Mouse (Mus musculus): ENCODE results near the gene Ky.

Ky gene

GRCm38 (mm10) chr9:102505700-102506585, at the start of gene Ky:
TSS of gene Ky (plus strand) at chr9:102505750.
- no peak for DNase-seq (ENCODE audit: low read depth, low spot score)
- H3K36me3 ChIP-seq (ENCODE audit: control insufficient read depth, insufficient read depth, low read length, poor library complexity, severe bottlenecking), result no peaks in the 10 kb centered on the region
- H3K27me3 ChIP-seq (ENCODE audit: control insufficient read depth, insufficient read depth, low read length, poor library complexity, severe bottlenecking), result no peaks in the 10 kb centered on the region

DNA sequence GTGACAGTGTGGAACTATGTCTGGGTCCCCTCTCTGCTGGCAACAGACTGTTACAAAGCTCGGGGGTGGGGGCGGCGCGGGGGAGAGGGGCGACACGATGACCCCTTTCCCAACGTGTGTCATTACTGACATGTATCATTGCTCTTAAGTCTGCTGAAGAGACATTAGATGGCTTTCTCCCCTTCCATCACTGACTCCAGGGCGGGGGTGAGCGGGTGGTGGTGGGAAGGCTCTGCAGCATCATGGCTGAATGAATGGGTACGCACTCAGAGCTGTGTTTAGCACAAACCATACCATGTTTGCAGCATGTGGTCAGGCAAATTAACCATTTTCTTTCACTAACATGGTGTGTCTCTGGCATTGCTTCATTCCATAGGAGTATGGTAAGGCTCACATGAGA, 43.3 kb upstream of the Ky start:
- Histone ChIP-seq H3K36me3 (ENCODE audit: control insufficient read depth, insufficient read depth, low read length, poor library complexity, severe bottlenecking) (no peaks in the 10 kb centered on the region), H3K27me3 (ENCODE audit: control insufficient read depth, insufficient read depth, low read length, poor library complexity, severe bottlenecking) (no peaks in the 10 kb centered on the region)
- no peak for DNase-seq (ENCODE audit: low read depth, low spot score)

- Histone ChIP-seq H3K27me3 (ENCODE audit: control insufficient read depth, insufficient read depth, low read length, poor library complexity, severe bottlenecking) (no peaks in the 10 kb centered on the region), H3K36me3 (ENCODE audit: control insufficient read depth, insufficient read depth, low read length, poor library complexity, severe bottlenecking) (no peaks in the 10 kb centered on the region)
- no peak for DNase-seq (ENCODE audit: low read depth, low spot score)
Measured at GRCm38 (mm10) chr9:102465044-102465443, 40.5 kb upstream of the Ky start.

DNA sequence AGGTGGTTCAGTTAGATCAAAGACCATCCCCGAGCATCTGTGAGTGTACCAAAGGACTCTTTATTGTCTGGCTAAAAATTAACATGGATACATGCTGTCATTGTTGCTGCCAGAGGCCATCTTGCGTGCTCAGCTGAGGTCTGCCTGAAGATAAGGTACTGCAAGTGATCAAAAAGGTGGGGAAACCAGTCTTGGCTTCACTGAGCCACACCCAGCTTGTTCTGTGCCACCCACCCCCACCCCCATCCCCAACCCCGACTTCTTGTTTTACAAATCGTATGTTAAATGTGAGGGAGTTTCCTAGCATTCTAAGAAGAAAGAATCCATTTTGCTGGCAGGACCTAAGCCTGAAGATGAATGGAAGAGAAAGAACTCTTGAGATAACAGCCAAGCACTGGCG, 39.8 kb upstream of the Ky start:
- DNase-seq (ENCODE audit: low read depth, low spot score), result no peak
- Histone ChIP-seq H3K36me3 (ENCODE audit: control insufficient read depth, insufficient read depth, low read length, poor library complexity, severe bottlenecking) (no peaks in the 10 kb centered on the region), H3K27me3 (ENCODE audit: control insufficient read depth, insufficient read depth, low read length, poor library complexity, severe bottlenecking) (no peaks in the 10 kb centered on the region)

GRCm38 (mm10) chr9:102470076-102470819, 35.3 kb upstream of the Ky start:
- no peaks in the 10 kb centered on the region for H3K27me3 ChIP-seq (ENCODE audit: control insufficient read depth, insufficient read depth, low read length, poor library complexity, severe bottlenecking)
- no peak for DNase-seq (ENCODE audit: low read depth, low spot score)
- no peaks in the 10 kb centered on the region for H3K36me3 ChIP-seq (ENCODE audit: control insufficient read depth, insufficient read depth, low read length, poor library complexity, severe bottlenecking)

- no peak for DNase-seq (ENCODE audit: low read depth, low spot score)
- Histone ChIP-seq H3K36me3 (ENCODE audit: control insufficient read depth, insufficient read depth, low read length, poor library complexity, severe bottlenecking) (no peaks in the 10 kb centered on the region), H3K27me3 (ENCODE audit: control insufficient read depth, insufficient read depth, low read length, poor library complexity, severe bottlenecking) (no peaks in the 10 kb centered on the region)
Measured at GRCm38 (mm10) chr9:102477767-102478450, 27.6 kb upstream of the Ky start.

DNA sequence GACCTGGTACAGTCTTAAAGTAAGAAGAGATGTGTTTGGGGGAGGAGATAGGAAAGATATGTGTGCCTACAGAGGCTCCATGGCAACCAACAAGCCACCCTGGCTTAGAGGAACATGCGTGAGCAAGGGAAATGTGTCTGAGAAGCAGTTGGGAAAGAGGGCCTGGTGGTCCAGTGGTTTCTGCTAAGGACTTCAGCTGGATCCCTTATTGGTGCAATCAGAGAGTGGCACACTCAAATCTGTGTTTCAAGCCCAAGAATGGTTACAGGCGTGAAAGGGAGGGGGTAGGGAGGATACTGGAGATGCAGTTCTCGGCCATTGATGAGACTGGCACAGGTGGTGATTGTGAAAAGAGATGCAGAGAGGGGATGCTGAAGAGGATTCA, 27.1 kb upstream of the Ky start:
- no peaks in the 10 kb centered on the region for H3K36me3 ChIP-seq (ENCODE audit: control insufficient read depth, insufficient read depth, low read length, poor library complexity, severe bottlenecking)
- no peak for DNase-seq (ENCODE audit: low read depth, low spot score)
- no peaks in the 10 kb centered on the region for H3K27me3 ChIP-seq (ENCODE audit: control insufficient read depth, insufficient read depth, low read length, poor library complexity, severe bottlenecking)

GRCm38 (mm10) chr9:102479022-102479421, 26.5 kb upstream of the Ky start:
- Histone ChIP-seq H3K27me3 (ENCODE audit: control insufficient read depth, insufficient read depth, low read length, poor library complexity, severe bottlenecking) (no peaks in the 10 kb centered on the region), H3K36me3 (ENCODE audit: control insufficient read depth, insufficient read depth, low read length, poor library complexity, severe bottlenecking) (no peaks in the 10 kb centered on the region)
- DNase-seq (ENCODE audit: low read depth, low spot score), result peak; percentile 55

- Histone ChIP-seq H3K36me3 (ENCODE audit: control insufficient read depth, insufficient read depth, low read length, poor library complexity, severe bottlenecking) (no peaks in the 10 kb centered on the region), H3K27me3 (ENCODE audit: control insufficient read depth, insufficient read depth, low read length, poor library complexity, severe bottlenecking) (no peaks in the 10 kb centered on the region)
- peak; percentile 19 for DNase-seq (ENCODE audit: low read depth, low spot score)
Measured at GRCm38 (mm10) chr9:102492031-102492795, 13.3 kb upstream of the Ky start.

DNA sequence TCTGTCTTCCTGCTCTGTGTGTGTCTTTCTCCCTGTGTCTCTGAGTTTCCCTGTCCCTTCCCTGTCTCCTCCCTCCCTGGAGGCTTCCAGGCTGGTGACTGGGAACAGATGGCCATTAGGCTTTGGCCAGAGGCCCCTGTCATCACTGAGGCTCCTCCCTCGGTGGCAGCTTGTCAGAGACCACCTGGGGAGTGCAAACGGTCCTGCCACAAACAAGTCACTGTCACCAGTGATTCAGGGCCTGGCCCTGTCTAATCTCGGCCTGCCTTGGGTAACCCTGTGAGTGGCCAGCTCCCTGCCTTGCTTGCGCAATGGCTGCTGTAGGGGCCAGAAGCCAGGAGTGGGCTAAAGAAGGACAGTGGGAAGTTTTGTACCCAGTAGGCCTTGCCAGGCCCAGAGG, 12.5 kb upstream of the Ky start:
- Histone ChIP-seq H3K27me3 (ENCODE audit: control insufficient read depth, insufficient read depth, low read length, poor library complexity, severe bottlenecking) (no peaks in the 10 kb centered on the region), H3K36me3 (ENCODE audit: control insufficient read depth, insufficient read depth, low read length, poor library complexity, severe bottlenecking) (no peaks in the 10 kb centered on the region)
- no peak for DNase-seq (ENCODE audit: low read depth, low spot score)

DNA sequence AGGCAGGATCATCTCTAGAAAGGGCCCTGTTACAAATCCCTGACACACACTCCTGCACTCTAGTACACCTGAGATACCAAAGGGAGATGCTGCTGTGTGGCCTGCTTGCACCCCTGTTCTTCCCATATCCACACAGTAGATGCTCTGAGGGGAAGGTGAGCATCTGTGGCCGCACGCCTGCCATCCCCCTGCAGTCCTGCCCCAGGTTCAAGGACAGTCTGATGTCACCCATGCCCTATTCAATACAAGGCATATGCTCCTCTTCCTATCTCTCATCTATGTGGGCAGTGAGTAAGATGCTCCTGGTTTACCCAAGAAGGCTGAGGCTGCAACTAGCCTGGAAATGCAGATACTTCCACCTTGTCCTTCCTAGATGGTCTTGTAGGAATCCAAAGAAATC, 11.6 kb upstream of the Ky start:
- Histone ChIP-seq H3K36me3 (ENCODE audit: control insufficient read depth, insufficient read depth, low read length, poor library complexity, severe bottlenecking) (no peaks in the 10 kb centered on the region), H3K27me3 (ENCODE audit: control insufficient read depth, insufficient read depth, low read length, poor library complexity, severe bottlenecking) (no peaks in the 10 kb centered on the region)
- DNase-seq (ENCODE audit: low read depth, low spot score), result no peak

- Histone ChIP-seq H3K27me3 (ENCODE audit: control insufficient read depth, insufficient read depth, low read length, poor library complexity, severe bottlenecking) (no peaks in the 10 kb centered on the region), H3K36me3 (ENCODE audit: control insufficient read depth, insufficient read depth, low read length, poor library complexity, severe bottlenecking) (no peaks in the 10 kb centered on the region)
- DNase-seq (ENCODE audit: low read depth, low spot score), result no peak
Measured at GRCm38 (mm10) chr9:102494454-102494853, 11.1 kb upstream of the Ky start.

- Histone ChIP-seq H3K36me3 (ENCODE audit: control insufficient read depth, insufficient read depth, low read length, poor library complexity, severe bottlenecking) (no peaks in the 10 kb centered on the region), H3K27me3 (ENCODE audit: control insufficient read depth, insufficient read depth, low read length, poor library complexity, severe bottlenecking) (no peaks in the 10 kb centered on the region)
- no peak for DNase-seq (ENCODE audit: low read depth, low spot score)
Measured at GRCm38 (mm10) chr9:102495266-102495665, 10.3 kb upstream of the Ky start.

DNA sequence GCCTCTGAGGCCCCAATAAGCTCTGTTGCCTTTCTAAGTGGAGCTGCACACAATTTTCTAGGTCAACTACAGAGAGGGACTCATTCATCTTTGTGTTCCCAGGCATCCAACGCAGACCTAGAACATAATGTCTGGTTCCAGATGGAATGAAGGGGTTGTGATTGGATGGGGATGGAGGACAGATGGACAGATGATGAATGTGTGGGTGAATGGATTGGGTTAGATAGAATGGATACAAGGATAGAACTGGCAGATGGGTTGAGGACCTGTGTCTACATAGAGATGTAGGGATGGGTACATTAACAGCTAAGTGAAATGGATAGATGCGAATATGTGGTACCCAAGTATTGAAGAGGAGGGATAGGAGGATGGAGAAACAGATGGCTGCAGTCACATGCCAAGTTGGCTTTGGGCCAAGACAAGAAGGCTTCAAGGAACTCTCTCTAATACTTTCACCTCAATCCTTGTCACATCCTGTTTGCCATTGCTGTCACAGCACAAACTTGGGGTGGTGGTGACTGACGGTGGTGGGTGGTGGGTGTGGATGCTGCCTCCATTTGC, 9.0 kb upstream of the Ky start:
- Histone ChIP-seq H3K27me3 (ENCODE audit: control insufficient read depth, insufficient read depth, low read length, poor library complexity, severe bottlenecking) (no peaks in the 10 kb centered on the region), H3K36me3 (ENCODE audit: control insufficient read depth, insufficient read depth, low read length, poor library complexity, severe bottlenecking) (no peaks in the 10 kb centered on the region)
- no peak for DNase-seq (ENCODE audit: low read depth, low spot score)

Measured in splenic B cell, adult 2 months (primary cell).